Mouse (Mus musculus) stomach, embryonic 14.5 days (tissue): ENCODE measurements around the gene B230118H07Rik. TPM values are rescaled to one million over a fixed set of nuclear protein-coding genes. Genes with fewer than 3 reads are reported as not detected.
A peak's percentile ranks its signal among the peaks of the same experiment; 100 is the strongest.

Experiments
- ATAC-seq: fragments of 200-750 bp; cut with Nextera tagmentation; 2 replicates; pipeline ENCODE4 v1.8.0; 2017; ENCODE audit warnings: low read depth, moderate TSS enrichment; ENCODE audit not compliant: insufficient number of reproducible peaks, insufficient read depth, low FRiP score
- H3K27ac ChIP-seq: fragments of 300-500 bp; sonication (generic); 2 replicates; pipeline ENCODE4 v1.5.1; 2014; ENCODE audit warnings: mild to moderate bottlenecking, low read length, moderate library complexity, mixed read lengths
- H3K27me3 ChIP-seq: fragments of 300-500 bp; sonication (generic); 2 replicates; pipeline ENCODE4 v1.6.1; 2014; ENCODE audit warnings: low read length, control low read depth, mixed read lengths; ENCODE audit not compliant: control insufficient read depth, insufficient read depth
- H3K36me3 ChIP-seq: fragments of 300-500 bp; sonication (generic); 2 replicates; pipeline ENCODE4 v1.6.1; 2014; ENCODE audit warnings: mild to moderate bottlenecking, control low read depth, low read length, moderate library complexity, mixed read lengths; ENCODE audit not compliant: control insufficient read depth, insufficient read depth
- H3K4me1 ChIP-seq: fragments of 300-500 bp; sonication (generic); 2 replicates; pipeline ENCODE4 v1.6.1; 2014; ENCODE audit warnings: low read length, control low read depth, mixed read lengths; ENCODE audit not compliant: control insufficient read depth, insufficient read depth
- H3K4me2 ChIP-seq: fragments of 300-500 bp; sonication (generic); replicated peaks from 2 replicates; pipeline ENCODE4 v1.6.1; 2014; ENCODE audit warnings: low read depth, low read length, control low read depth
- H3K4me3 ChIP-seq: fragments of 300-500 bp; sonication (generic); 2 replicates; pipeline ENCODE4 v1.5.1; 2014; ENCODE audit warnings: low read depth, low read length, control low read depth
- H3K9ac ChIP-seq: fragments of 300-500 bp; sonication (generic); replicated peaks from 2 replicates; pipeline ENCODE4 v1.6.1; 2014; ENCODE audit warnings: low read depth, mild to moderate bottlenecking, control low read depth, low read length, moderate library complexity, mixed read lengths
- H3K9me3 ChIP-seq: fragments of 300-500 bp; sonication (generic); 2 replicates; pipeline ENCODE4 v1.6.1; 2016; ENCODE audit warnings: low read depth, low read length, control low read depth; ENCODE audit not compliant: control insufficient read depth
- WGBS: fragments of 180-500 bp; shearing (Covaris S2); extraction: QIAGEN DNeasy Blood & Tissue Kit; methylation state at CpG from one replicate; pipeline ENCODE4 v1.1.7; 2014; 5-methylcytosine and 5-hydroxymethylcytosine counted together
- polyA plus RNA-seq: library from polyadenylated mRNA; unstranded; fragments of >200 nt; fragmentation: Nextera tagmentation; extraction: Ambion mirVana; gene quantifications from 2 replicates; pipeline ENCODE4 v1.2.1, GENCODE M21; 2014

Gene B230118H07Rik
- polyA plus RNA-seq: 56.7 and 63.4 TPM in 2 replicates

DNA sequence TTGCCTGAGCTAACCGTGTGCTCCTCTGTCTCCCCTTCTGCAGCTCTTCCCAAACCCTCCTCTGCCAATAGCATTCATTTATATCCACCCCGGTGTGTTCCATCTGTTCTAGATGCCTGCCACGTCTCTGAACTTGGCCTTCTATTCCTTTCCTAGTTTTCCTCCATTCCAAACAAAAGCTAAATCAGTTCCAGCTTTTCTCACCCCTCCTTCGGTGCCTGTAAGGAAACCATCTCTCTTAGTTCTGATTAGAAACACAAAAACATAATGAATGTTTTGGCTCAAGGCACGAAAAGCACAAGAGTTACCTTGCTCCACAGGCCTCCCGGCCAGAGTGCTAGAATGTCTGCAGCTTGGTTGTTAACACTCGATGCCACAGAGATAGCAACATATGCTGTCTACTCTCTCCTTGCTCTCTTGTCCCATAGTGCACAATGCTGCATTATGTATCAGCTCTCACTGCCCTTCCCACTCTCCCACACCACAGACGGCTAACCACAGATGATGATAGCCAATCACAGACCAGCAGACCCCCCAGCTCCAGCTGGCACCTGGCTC lies at the start of gene B230118H07Rik, which contains the start of gene Rag1:
B230118H07Rik (minus strand) TSS at position 419 of the 558 bp plus-strand sequence.
Rag1 (minus strand) TSS at position 388 of the 558 bp plus-strand sequence.
- ATAC-seq: no peak
- 31% methylated on average over 8 of the region's 8 CpGs for whole genome bisulfite sequencing
- Histone ChIP-seq H3K4me2 (no peak within 1 kb of the TSS), H3K27me3 (no peaks in the 10 kb centered on the region), H3K4me3 (no peak within 1 kb of the TSS), H3K27ac (no peak within 1 kb of the TSS), H3K9ac (no peak within 1 kb of the TSS), H3K9me3 (no peaks in the 10 kb centered on the region), H3K36me3 (no peaks in the 10 kb centered on the region), H3K4me1 (no peaks in the 10 kb centered on the region)

DNA sequence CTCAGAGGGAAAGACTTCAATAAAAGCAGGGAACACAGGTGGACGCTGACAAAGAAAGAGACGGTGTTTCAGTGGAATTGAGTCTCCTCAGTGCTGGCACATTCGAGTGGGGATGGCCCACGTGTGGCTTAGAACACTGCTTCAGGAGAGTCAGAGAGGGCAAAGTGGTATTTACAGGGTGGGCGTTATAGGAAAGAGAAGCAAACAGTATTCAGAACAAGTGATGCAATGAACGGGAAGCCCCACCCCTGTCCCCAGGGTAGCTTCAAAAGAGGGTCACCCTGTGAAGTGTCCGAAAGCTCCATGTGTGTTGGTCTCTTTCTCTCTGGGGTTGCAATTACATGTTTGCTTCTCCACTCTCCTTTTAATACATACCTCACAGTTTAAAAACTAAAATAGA lies 46.3 kb upstream of the B230118H07Rik start:
- WGBS: 92% methylated on average over 7 of the region's 7 CpGs
- peaks cover 42% of the 10 kb centered on the region for H3K36me3 ChIP-seq

GRCm38 (mm10) chr2:101693577-101694215 lies 44.4 kb upstream of the B230118H07Rik start:
- Histone ChIP-seq H3K36me3 (peaks cover 47% of the 10 kb centered on the region), H3K9me3 (no peaks in the 10 kb centered on the region), H3K27ac (no peak overlapping the region), H3K9ac (no peak overlapping the region), H3K27me3 (no peaks in the 10 kb centered on the region), H3K4me1 (no peaks in the 10 kb centered on the region), H3K4me2 (no peak overlapping the region), H3K4me3 (no peak overlapping the region)
- no peak for ATAC-seq
- 56% methylated on average over 5 of the region's 5 CpGs for WGBS

More for the DNA sequence above, 46.3 kb upstream of the B230118H07Rik start:
- Histone ChIP-seq H3K4me3 (no peak overlapping the region), H3K9me3 (no peaks in the 10 kb centered on the region), H3K27ac (no peak overlapping the region), H3K4me2 (no peak overlapping the region), H3K4me1 (no peaks in the 10 kb centered on the region), H3K27me3 (no peaks in the 10 kb centered on the region), H3K9ac (no peak overlapping the region)
- ATAC-seq: no peak

GRCm38 (mm10) chr2:101693043-101693442 lies 43.7 kb upstream of the B230118H07Rik start:
- no peak overlapping the region for H3K9ac ChIP-seq
- H3K4me1 ChIP-seq: no peaks in the 10 kb centered on the region
- H3K9me3 ChIP-seq: no peaks in the 10 kb centered on the region
- H3K4me2 ChIP-seq: no peak overlapping the region
- H3K4me3 ChIP-seq: no peak overlapping the region
- no peak overlapping the region for H3K27ac ChIP-seq
- ATAC-seq: no peak
- H3K36me3 ChIP-seq: peaks cover 46% of the 10 kb centered on the region
- 74% methylated on average over 4 of the region's 4 CpGs for WGBS
- no peaks in the 10 kb centered on the region for H3K27me3 ChIP-seq

DNA sequence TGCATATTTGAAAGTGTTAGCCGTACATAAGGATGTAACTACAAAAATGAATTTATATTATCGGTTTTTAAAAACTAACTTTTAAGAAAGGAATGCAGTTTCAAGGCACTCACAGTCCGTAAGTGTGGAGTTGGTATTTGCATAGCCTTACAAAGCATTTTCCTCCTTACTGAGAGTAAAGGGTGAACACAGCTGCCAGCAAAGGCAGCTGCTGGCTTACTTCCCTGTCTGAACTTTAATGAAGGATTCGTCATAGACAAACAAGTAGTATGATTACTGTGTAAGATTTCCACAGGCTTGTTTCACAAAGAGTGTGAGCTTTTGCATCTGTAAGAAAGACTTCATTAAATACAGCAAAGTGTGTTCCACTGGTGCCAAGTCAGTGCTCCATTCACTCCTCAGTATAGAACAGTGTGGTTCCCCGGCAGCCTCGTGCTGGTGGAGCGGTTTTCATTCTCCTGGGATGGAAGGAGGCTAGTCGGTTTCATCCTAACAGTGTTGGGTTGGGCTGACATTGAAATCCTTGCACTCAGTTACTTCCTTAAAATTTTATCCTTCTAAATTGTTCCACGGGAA lies 41.0 kb upstream of the B230118H07Rik start:
- H3K4me2 ChIP-seq: no peak overlapping the region
- no peak for ATAC-seq
- H3K4me3 ChIP-seq: no peak overlapping the region
- 94% methylated on average over 9 of the region's 9 CpGs for WGBS
- H3K4me1 ChIP-seq: no peaks in the 10 kb centered on the region
- no peaks in the 10 kb centered on the region for H3K9me3 ChIP-seq
- no peak overlapping the region for H3K9ac ChIP-seq
- peaks cover 37% of the 10 kb centered on the region for H3K36me3 ChIP-seq
- no peak overlapping the region for H3K27ac ChIP-seq
- H3K27me3 ChIP-seq: no peaks in the 10 kb centered on the region

- peaks cover 44% of the 10 kb centered on the region for H3K36me3 ChIP-seq
- H3K4me2 ChIP-seq: no peak overlapping the region
- no peaks in the 10 kb centered on the region for H3K9me3 ChIP-seq
- no peak overlapping the region for H3K9ac ChIP-seq
- no peaks in the 10 kb centered on the region for H3K27me3 ChIP-seq
- no peak overlapping the region for H3K27ac ChIP-seq
- ATAC-seq: no peak
- 89% methylated on average over 5 of the region's 5 CpGs for WGBS
- no peak overlapping the region for H3K4me3 ChIP-seq
- H3K4me1 ChIP-seq: no peaks in the 10 kb centered on the region
Measured at GRCm38 (mm10) chr2:101688011-101688410, 38.7 kb upstream of the B230118H07Rik start.

GRCm38 (mm10) chr2:101684421-101684820 lies 35.1 kb upstream of the B230118H07Rik start:
- no peaks in the 10 kb centered on the region for H3K9me3 ChIP-seq
- no peak overlapping the region for H3K27ac ChIP-seq
- H3K36me3 ChIP-seq: peaks cover 26% of the 10 kb centered on the region
- no peaks in the 10 kb centered on the region for H3K27me3 ChIP-seq
- peaks cover 2% of the 10 kb centered on the region; the same call in 1 of the 2 replicates for H3K4me1 ChIP-seq
- 93% methylated on average over 12 of the region's 12 CpGs for WGBS
- no peak overlapping the region for H3K9ac ChIP-seq
- ATAC-seq: no peak
- H3K4me3 ChIP-seq: no peak overlapping the region
- H3K4me2 ChIP-seq: no peak overlapping the region

DNA sequence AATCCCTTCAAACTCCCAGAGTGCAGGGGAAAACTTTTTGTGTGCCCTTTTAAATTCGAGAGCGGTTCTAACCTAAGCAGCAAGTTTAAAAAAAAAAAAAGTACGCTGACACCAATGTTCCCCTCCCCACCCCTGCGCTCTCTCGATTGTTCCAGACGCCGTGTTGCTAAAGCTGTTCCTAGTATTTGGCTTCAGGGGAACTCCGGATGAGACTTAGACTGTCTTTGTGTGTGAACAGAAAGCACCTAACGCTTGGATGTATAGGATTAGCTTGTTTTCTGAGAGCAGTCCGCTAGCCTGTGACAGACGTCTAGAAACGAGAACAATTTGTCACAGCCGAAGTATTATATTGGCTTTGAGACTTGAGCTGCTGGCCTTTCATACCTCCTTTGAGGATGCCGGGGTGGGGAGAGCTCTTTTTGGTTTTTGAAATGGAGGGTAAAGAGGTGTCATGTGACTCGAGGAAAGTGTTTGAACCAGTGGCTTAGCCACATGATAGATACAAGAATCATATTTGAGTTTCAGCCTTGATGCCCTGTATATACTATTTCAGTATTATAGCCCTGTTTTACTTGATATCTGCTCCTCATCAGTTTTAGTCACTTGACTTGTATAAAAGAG lies 29.9 kb upstream of the B230118H07Rik start:
- 6% methylated on average over 15 of the region's 15 CpGs for WGBS
- Histone ChIP-seq H3K9ac (peak overlapping the region; percentile 76), H3K36me3 (peaks cover under 1% of the 10 kb centered on the region; the same call in 1 of the 2 replicates), H3K4me2 (peak overlapping the region; percentile 50), H3K27ac (no peak overlapping the region), H3K4me3 (peak overlapping the region; percentile 73), H3K9me3 (no peaks in the 10 kb centered on the region), H3K27me3 (no peaks in the 10 kb centered on the region), H3K4me1 (peaks cover 5% of the 10 kb centered on the region; the same call in 1 of the 2 replicates)
- ATAC-seq: no peak
